Mouse (Mus musculus): Measurements from ENCODE around the gene Colgalt1. TPM values are rescaled to one million over a fixed set of nuclear protein-coding genes. Genes with fewer than 3 reads are reported as not detected.
A peak's percentile ranks its signal among the peaks of the same experiment; 100 is the strongest.

The Colgalt1 gene
- total RNA-seq, 2 experiments from 2014 or later: 59.4 to 64.7 TPM

GRCm38 (mm10) chr8:71580201-71580600 lies 30.6 kb upstream of the Colgalt1 start:
- intact Hi-C loops (cut with DNase I): no loop called here
- no peak for DNase-seq (ENCODE audit: low spot score in 2 of 2)

- DNase-seq (ENCODE audit: low spot score in 2 of 2): peak; percentile 59 to 70
- intact Hi-C loops (cut with DNase I): no loop called here
Observed at GRCm38 (mm10) chr8:71586891-71587290, 23.9 kb upstream of the Colgalt1 start.

DNA sequence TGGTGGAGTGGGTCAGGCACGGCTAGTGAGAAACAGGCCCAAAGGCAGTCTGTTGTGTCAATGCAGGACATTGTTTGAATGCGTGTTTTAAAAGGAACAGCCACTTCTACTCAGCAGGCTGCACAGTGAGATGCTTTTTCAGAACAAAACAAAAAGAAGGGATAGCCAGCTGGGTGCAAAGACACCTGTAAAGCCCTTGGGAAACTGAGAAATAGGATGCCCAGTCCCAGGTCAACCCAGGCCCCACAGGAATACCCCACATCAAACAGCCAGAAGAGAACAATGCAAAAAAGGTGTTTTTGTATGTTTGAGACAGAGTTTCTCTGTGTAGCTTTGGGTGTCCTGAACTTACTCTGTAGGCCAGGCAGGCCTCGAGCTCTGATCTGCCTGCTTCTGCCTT lies 22.0 kb upstream of the Colgalt1 start:
- intact Hi-C loops (cut with DNase I): no loop called here
- no peak for DNase-seq (ENCODE audit: low spot score in 2 of 2)

GRCm38 (mm10) chr8:71591017-71591416 lies 19.8 kb upstream of the Colgalt1 start:
- no peak for DNase-seq (ENCODE audit: low spot score in 2 of 2)
- intact Hi-C loops (cut with DNase I): no loop called here

DNA sequence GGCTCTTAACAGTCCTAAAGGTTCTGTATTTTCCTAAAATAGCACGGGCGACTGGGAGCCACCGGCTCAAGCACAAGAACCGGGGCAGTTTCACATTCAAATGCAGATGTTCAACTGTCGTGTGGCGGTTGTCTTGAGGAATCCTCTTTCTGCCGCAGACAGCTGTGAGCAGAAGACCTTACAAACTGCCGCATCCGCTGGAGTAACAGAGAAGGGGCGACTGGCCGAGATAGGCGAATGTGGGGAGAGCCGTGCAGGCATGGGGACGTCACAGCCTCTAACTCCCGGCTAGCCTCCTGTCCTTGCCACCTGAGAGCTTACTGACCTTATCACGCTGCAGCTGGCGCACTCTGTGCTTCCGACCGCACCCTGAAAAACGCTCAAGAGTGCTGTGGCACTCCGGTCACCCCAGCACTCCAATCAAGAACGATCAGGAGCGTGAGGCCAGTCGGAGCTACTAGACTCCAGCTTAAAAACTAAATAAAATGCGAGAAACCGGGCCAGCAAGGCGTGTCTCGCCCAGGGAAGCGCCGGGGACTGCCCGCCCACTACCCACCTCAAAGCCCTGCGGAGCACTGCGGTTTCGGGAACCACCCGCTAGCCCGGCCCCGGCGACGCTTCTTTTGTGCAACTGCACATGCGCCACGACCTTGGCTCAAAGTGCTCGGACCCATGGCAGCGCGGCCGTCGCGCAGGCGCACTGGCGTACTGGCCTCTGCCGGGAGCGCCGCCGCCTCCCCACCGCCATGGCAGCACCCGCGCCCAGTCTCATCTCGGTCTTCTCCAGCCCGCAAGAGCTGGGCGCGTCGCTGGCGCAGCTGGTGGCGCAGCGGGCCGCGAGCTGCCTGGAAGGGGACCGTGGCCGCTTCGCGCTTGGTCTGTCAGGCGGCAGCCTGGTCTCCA lies 19.1 kb upstream of the Colgalt1 start, which contains the start of gene Pgls:
Pgls (plus strand) TSS at position 706 of the 903 bp plus-strand sequence.
- peak; percentile 94 to 98 for DNase-seq (ENCODE audit: low spot score in 2 of 2)
- intact Hi-C loops (cut with DNase I): loop anchor here (2.0 kb wide), 1 partner anchor 29 kb away; no protein-coding TSS in a partner anchor

DNA sequence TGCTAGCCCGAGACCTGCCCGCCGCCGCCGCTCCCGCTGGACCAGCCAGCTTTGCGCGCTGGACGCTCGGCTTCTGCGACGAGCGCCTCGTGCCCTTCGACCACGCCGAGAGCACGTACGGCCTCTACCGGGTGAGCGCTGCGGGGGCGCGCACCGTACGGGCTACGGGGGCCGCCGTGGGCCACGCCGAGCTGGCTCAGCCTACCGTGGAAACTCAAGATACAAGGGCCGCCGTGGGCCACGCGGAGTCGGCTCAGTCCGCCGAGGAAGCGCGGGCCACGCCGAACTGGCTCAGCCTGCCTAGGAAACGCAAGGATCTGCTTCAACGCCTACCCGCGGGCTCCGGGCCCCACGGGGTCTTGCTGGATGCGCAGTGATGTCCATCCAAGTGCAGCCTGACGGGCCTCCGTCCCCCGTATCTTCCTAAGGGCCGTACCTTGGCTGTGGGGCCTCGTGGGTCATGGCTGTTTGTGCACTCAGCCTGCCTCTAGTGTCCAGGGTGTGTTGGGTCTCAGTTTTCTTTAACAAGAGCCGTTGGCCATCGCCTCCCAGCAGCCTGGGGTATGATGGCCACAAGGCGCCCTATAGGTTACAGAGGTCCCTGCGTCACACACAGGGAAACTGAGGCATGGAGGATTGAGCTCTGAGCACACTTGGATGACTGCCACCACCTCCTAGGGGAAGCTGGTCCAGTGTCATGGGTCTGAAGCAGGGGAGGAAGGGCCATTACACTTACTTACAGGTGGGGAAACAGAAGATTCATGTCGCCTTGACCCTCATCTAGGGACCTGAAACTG lies 18.2 kb upstream of the Colgalt1 start:
- peak; percentile 74 to 88 for DNase-seq (ENCODE audit: low spot score in 2 of 2)
- intact Hi-C loops (cut with DNase I): loop anchor here (2.0 kb wide), 1 partner anchor 30 kb away; no protein-coding TSS in a partner anchor

- no peak for DNase-seq (ENCODE audit: low spot score in 2 of 2)
- intact Hi-C loops (cut with DNase I): loop anchor here (2.0 kb wide), 1 partner anchor 31 kb away; no protein-coding TSS in a partner anchor
Observed at GRCm38 (mm10) chr8:71593556-71594323, 17.1 kb upstream of the Colgalt1 start.

DNA sequence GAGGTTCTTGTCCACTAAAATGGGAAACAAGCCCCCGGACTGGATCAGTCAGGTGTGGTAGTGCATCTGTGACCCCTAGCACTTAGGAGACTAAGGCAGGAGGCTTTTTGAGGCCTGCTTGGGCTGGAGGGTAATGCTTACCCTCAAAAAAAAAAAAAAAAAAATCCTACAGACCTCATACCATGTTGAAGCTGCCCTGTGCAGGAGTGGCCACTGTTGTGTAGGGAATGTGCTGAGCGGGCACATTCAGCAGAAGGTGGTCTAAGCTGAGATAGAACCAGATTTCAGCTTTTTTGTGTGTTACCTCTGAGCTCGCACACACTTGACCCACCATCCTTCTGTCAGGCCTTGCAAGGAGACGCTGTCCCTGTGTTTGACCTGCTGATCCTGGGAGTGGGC lies 16.5 kb upstream of the Colgalt1 start:
- DNase-seq (ENCODE audit: low spot score in 2 of 2): no peak
- intact Hi-C loops (cut with DNase I): no loop called here

- DNase-seq (ENCODE audit: low spot score in 2 of 2): peak; percentile 91
- intact Hi-C loops (cut with DNase I): no loop called here
Observed at GRCm38 (mm10) chr8:71595862-71596261, 14.9 kb upstream of the Colgalt1 start.

DNA sequence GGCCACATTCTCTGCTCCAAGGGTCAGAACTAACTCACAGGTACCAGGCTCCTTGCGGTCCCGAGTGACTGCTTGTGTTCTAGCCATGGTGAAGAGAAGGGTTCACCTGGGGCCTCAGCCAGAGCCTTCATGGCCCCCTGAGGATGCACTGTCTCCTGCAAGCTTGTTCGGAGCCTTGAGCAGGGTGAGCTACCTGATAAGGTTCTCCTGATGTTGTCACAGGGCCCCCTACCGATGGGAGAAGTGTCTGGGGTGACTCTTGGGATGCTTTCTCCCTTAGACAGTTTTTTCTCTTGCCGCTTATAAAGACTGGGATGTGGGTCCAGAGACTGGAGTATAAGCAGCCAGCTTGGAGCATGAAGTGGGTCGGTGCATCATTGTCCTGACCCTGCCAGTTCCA lies 14.4 kb upstream of the Colgalt1 start:
- intact Hi-C loops (cut with DNase I): no loop called here
- no peak for DNase-seq (ENCODE audit: low spot score in 2 of 2)

- no peak for DNase-seq (ENCODE audit: low spot score in 2 of 2)
- intact Hi-C loops (cut with DNase I): no loop called here
Observed at GRCm38 (mm10) chr8:71596798-71597197, 14.0 kb upstream of the Colgalt1 start.

DNA sequence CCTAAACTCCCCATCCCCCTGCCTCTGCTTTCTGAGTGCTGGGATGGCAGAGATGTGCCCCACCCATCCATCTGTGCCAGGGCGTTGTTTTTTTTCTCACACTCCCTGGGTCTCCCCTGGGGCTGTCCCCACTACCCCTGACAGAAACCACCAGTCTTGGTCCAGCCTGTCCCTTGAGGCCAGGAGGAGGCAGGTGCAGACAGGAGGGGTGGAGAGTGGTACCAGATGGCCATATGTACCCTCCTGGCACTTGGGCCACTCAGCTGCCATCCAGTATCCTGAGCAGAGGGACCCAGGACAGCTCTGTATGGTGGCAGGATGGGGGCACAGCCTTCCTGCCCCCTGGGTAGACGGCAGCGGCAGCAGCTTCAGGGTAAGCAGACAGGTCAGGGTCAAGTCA lies 13.3 kb upstream of the Colgalt1 start, which contains the start of gene Fam129c:
Fam129c (plus strand) TSS at position 198 of the 400 bp plus-strand sequence.
- DNase-seq (ENCODE audit: low spot score in 2 of 2): no peak
- intact Hi-C loops (cut with DNase I): no loop called here

GRCm38 (mm10) chr8:71598375-71598774 lies 12.4 kb upstream of the Colgalt1 start:
- no peak for DNase-seq (ENCODE audit: low spot score in 2 of 2)
- intact Hi-C loops (cut with DNase I): no loop called here

- DNase-seq (ENCODE audit: low spot score in 2 of 2): no peak
- intact Hi-C loops (cut with DNase I): no loop called here
Observed at GRCm38 (mm10) chr8:71598841-71599240, 12.0 kb upstream of the Colgalt1 start.

GRCm38 (mm10) chr8:71601939-71602665 lies 8.7 kb upstream of the Colgalt1 start:
- DNase-seq (ENCODE audit: low spot score in 2 of 2): no peak
- intact Hi-C loops (cut with DNase I): loop anchor here (5.0 kb wide), 1 partner anchor 160 kb away; no protein-coding TSS in a partner anchor

- DNase-seq (ENCODE audit: low spot score in 2 of 2): peak in 1 of 2 experiments; percentile 53
- intact Hi-C loops (cut with DNase I): loop anchor here (5.0 kb wide), 1 partner anchor 160 kb away; no protein-coding TSS in a partner anchor
Observed at GRCm38 (mm10) chr8:71602666-71603334, 8.0 kb upstream of the Colgalt1 start.

GRCm38 (mm10) chr8:71604021-71604420 lies 6.8 kb upstream of the Colgalt1 start:
- intact Hi-C loops (cut with DNase I): loop anchor here (5.0 kb wide), 1 partner anchor 162 kb away; no protein-coding TSS in a partner anchor

DNA sequence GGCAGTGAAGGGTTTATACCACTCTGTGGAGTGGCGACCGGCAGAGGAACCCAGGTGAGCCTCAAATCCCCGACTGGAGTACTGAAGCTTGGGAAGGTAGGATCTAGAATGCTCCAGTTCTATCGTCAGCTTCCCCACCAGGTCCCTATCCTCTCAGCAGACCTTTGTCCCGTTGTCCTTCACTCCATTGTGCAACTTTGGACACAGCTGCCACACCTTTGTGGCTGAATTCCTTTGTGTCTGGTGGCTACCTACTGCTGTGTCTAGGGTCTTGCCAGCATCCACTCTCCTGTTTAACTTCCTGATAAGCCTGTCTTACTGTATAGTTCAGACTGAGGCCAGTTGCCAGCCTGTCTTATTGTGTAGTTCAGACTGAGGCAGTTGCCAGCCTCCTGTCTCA lies 1.3 kb downstream of the Colgalt1 start:
- intact Hi-C loops (cut with DNase I): no loop called here
- DNase-seq (ENCODE audit: low spot score in 2 of 2): no peak

More at GRCm38 (mm10) chr8:71604021-71604420, 6.8 kb upstream of the Colgalt1 start:
- DNase-seq (ENCODE audit: low spot score in 2 of 2): no peak
